Mouse (Mus musculus) cerebellum, postnatal 25 days (tissue): ENCODE measurements around the gene Ccdc54.

Experiments used
- DNase-seq, 2 experiments: peaks; one replicate each; pipeline ENCODE4 v3.0.0; 2021; ENCODE audit warnings: mixed read lengths in 2 of 2

Gene Ccdc54

DNA sequence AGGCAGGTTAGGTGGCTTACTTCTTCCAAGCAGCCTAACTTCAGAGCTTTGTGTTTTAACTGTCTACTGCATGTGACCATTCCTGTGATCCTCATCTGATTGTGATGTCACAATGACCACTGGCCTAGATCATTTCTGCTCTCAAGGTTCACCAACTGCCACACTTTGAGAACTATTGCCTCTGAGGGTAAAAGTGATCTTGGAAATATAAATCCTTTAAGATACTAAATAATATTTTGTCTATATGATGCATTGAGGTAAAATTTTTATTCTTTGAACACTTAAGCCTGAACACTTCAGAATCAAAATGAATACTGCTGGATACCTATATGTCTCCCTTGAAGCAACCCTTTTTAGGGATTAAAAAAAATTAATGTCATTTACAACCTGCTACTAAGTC is at the start of gene Ccdc54:
Ccdc54 (minus strand) TSS at position 101 of the 400 bp plus-strand sequence.
- no peak for DNase-seq

DNA sequence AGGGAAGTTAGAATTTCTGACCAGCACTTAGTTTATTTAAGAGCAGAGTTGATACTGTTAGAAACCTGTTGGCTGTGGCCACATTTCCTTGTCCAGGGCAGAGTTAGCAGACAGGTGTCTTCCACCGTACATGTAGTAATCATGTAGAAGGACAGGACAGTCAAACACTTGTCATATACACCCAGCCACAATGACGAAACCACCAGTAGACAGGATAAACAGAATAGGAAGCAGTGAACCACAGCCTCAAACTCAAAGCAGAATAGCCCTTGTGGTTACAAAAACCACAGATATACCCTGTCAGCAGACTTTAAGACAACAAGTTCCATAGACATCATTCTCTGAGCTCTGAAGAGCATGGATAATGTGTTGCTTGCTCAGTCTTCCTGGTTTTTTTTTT is 41.6 kb upstream of the Ccdc54 start:
- DNase-seq = no peak

DNA sequence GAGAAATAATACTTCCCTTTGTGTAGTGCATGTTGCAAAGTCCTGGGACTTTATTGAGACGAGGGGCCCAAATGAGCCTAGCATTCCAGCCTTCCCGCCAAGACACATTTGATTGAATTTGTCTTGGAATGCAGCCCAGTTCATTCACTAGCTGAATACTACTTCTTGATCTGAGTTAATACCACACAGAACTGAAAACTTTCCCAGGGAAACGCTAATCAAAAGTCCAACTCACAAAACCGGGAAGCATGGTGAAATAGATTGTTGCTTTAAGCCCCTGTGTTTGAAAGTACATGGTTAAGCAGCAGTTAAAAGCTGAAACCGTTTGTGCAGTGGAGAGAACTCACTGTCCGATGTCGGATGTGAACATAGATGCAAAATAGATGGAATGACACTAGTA is 24.6 kb upstream of the Ccdc54 start:
- no peak for DNase-seq

DNA sequence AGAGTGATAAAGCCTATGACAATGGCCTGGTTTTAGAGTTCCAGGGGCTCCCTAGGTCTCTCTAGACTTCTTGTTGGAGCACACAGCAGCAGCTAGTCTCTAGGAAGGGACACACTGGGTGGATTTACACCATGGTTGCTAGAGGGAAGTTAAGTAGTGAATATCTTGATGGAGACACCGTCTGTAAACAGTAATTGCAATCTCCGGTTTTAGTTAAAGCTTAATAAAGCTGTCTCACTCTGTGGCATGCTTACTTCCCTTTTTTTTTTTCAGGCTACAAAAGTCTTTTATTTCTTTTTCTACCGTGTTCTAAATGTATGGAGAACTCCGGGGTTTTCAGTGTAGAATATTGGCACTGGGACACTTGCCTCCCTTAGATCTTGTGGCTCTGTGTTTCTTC is 22.0 kb upstream of the Ccdc54 start:
- no peak for DNase-seq

DNA sequence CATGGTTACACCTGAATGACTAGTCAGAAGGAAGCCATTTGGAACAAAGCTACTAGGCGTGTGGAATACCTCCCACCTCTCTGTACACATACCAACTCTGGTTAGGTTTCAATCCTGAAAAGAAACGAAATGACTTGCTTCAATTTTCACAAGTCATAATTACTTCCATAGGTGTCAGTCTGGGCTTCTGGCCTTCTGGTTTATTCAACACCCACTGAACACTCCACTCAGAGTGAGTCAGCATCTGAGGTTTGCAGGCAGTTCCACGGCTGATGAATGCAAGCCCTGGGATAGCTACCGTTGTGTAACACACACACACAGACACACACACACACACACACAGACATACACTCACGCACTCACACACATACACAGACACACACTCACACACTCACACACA is 19.6 kb upstream of the Ccdc54 start:
- no peak for DNase-seq

DNA sequence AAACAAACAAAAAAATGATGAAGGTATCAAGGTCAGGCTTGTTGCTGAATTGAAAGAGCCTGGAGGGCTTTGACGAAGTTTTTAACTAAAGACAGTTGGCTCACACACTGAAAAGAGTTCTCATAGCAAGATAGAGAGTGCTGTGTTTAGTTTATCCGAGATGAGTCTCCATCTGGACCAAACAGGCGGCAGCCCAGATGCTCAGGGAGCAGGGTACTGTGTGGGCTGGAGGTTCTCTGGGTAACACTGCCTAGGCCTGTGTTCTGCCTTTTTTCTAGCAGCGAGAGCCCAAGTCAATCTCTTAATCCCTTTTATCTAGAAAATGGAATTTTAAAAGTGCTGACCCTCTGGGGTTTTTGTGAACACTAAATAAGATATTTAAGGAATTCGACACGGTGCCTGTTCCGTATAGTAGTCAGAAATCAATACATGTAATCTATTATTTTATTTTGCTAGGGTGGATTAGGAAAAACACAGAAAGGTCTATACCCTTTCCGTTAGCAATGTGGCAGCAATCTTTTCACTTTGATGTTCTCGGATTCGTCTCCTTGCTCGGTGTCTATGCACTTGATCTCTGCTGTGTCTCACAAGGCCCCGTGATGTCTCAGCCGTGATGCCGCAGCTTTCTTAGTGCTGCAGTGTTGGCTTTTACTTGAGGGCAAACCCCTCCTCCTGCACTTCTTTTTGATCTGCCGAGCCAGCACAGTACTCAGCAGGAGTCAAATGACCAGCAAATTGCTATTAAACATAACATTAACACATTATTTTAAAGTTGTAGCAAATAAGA is 17.0 kb upstream of the Ccdc54 start:
- no peak for DNase-seq

DNA sequence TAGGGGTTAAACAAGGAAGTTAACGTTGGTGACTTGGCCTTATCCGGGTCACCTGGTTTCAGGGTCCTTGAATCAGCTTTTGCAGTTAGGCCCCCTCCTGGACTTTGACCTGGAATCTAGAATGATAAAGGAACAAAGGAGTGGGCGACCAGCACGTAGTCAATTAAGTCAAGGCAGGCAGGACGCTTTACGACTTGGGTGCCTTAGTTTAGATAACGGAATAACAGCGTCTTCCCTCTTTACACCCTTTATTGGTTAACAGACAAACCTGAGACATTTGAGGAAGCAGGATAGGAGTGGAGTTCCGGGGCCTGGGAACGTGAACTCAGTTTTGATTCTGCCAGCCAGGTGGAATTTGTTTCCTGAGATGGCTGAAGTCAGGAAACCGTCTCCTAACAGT is 13.9 kb upstream of the Ccdc54 start:
- DNase-seq = no peak

DNA sequence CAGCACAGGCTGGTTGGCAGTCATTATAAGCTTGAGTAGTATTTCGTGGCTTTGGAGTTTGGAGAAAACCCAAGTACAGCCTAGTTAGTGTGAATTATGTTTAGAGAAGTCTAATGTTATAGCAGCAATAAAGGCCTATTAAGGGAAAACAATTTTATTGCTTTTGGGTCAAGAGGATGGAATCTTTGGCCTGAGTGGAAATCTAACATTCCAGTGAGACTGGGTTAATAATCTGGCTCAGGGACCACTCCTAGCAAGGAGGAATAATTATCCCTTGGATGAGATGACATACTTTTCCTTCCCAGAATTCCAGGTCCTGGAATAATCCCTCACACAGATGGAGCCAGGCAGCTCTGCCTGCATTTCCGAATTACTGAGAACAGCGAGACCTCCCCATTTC is 11.0 kb upstream of the Ccdc54 start:
- no peak for DNase-seq

DNA sequence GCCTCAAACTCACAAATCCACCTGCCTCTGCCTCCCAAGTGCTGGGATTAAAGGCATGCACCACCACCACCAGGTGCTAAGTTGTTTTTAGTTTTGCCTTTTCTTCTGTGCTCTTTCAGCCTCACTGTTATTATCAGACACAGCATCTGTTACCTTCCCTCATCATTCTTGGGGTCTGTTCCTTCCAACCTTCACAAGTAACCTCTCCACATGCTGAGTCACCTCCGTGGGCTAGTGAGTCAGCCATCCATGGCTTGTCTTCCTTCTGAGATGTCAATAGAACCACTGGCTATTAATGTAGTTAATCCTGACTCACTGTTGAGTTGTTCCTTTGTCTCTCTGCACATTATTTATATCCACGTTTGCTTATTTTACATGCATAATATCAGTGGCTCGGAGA is 9.7 kb upstream of the Ccdc54 start:
- no peak for DNase-seq

DNA sequence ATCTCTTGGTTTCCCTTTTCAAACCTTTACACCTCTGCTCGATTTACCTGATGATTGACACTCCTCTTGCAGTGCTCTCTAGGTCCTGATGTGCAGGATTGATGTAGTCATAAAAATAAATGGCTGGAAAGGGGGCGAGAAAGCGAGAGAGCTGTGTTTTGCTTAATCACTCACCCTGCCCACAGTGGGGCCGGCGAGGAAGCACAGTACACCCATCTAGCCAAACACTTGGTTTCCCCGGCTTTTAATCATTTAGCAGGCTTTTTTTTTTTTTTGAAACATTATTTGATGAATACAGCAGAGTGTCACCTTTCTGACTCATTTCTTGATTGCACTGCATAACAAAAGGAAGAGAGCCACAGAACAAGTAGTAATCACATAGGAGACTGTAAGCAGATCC is 5.7 kb upstream of the Ccdc54 start:
- DNase-seq = no peak

DNA sequence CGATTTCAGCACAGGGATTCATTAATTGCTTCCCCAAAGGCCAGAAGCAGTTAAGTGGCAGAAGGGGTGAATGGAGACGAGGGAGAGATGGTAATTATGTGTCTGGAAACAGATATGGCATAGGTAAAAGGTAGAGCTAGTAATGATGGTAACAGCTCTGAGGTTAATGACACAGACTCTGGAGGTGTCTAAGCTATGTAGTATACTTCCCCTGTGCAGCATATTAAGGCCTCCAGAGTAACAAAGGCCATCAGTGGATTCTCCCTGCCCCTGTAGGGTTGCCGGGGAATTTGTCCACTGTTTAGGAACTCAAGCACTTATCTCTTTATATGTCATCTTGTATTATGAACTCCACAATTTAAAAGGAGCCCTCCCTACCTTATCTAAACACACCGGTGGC is 5.2 kb upstream of the Ccdc54 start:
- DNase-seq = no peak

DNA sequence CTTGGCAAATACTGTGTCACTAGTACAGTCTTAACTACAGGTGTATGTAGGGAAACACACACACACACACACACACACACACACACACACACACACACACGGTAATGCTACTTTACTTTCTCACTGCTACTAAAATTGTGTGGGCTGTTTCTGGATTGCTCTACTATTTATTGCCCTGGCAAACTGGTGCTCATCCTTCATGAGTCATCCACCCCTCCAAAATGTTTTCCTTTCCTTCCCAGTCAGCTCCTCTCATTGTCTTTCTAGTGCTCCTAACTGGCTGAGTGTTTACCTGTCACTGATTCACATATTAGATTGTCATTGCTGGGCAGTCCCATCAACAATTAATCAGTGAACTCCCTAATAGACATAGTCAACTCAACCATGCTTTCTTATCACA is 3.9 kb upstream of the Ccdc54 start:
- DNase-seq = no peak

DNA sequence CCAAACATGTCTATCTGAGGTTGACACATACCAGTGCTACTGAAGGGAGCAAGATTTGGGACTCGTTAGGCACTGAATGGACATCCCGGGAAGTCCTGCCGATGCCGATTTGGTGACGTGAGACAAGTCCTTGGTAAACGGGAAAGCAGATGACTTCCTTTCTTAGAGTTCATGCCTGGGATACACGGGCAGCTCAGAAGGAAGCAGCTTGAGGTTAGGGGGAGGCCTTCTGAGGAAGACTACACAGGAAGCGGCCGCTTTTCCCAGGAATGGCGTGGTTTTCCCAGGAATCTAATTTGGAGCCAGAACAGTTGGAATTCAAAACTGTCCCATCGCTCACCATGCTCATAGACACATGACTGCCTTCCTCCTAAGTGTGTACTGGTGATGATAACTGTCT is 2.4 kb upstream of the Ccdc54 start:
- DNase-seq = no peak

DNA sequence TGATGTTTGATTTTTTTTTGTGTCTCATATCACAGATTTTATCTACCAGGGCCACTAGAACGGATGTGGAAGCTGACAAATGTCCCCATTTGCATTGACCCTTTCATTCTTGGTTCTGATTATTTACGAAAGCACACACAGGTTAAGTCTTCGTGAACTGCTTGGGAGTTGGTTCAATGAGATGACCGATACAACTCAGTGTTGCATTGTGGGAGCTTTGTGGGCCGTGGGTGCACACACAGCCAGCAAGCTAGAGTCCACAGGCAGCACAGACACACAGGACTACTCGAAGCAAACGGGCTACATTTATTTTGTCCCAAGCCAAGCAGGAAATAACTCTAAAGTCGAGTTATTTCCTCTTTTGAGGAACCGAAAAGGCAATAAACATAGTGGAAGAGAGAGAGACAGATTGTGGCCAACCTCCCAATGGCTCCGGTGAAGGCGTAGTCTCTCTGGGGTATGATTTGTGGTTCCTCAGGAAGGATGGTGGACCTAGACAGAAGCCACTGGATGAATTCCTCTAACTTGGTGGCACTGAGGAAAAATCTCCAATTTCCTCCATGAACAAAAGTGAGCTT is 1.3 kb downstream of the Ccdc54 start:
- no peak for DNase-seq

DNA sequence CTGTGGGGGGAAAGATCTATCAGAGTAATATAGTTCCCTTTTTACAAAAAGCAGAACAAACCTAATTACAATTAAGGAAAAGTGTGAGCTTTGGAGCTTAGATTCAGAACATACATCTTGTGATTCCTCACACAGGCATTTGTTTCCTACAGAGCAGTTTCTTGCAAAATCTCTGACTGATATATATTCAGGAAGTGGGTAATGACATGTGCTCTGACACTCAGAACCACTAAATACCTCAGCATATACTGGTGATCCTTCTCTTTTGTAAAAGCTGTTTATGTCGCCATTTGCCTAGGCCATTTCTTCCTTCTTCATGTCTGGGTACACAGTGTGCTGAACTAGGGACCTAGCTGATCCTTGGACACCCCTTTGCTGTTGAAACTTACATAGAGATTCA is 2.8 kb downstream of the Ccdc54 start:
- DNase-seq = no peak

DNA sequence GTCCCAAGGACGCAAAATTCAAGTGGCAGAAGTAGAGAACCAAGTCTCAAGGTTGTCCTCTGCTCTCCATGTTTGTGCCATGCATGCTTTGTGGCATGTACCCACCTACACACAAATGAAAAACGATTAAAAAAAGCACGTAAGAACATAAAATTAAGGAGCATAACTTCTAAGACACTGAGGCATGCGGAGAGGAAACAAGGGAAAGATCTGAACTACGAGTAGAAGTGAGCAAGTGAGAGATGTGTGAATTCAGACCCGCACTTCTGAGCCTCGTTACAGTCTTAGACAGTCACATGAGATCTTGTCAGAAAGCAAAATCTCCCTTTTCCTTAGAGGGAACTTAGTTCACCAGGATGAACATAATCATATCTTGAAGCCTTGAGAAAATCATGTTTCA is 3.8 kb downstream of the Ccdc54 start:
- no peak for DNase-seq

DNA sequence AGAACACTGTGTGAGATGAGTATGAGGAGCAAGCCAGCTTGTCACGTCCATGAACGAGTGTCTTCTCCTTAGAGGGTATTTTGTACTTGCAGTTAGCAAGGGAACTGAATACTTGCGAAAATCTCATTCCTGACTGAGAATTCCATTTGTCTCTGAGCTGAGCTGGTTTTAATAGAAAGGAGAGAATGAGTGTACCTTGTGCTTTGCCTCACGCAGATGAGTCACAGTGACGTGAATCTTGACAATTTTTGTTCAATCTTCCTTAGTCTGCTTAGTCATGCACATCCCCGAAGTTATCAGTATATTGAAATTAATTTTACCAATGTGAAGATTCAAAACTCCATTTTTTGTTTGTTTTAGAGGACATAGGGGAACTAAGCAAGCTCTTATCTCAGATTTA is 12.6 kb downstream of the Ccdc54 start:
- no peak for DNase-seq

DNA sequence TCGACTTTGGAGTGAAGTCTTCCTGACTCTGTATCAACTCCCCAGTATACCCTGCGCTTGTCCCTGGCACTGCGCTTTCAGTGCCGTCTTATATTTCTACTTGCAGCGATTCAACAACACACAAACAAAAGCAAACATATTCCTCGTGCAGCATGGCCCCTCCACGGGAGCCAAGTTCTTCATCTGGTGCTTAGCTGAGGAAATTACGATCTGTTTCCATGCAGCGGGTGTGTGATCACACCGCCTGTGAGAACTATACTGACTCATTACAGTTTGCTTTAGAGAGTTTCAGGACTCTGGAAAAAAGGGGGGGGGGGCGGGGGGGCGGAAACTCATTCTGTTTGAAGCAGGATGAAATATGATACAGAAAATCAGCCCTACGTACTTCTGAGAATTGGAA is 18.4 kb downstream of the Ccdc54 start:
- no peak for DNase-seq

DNA sequence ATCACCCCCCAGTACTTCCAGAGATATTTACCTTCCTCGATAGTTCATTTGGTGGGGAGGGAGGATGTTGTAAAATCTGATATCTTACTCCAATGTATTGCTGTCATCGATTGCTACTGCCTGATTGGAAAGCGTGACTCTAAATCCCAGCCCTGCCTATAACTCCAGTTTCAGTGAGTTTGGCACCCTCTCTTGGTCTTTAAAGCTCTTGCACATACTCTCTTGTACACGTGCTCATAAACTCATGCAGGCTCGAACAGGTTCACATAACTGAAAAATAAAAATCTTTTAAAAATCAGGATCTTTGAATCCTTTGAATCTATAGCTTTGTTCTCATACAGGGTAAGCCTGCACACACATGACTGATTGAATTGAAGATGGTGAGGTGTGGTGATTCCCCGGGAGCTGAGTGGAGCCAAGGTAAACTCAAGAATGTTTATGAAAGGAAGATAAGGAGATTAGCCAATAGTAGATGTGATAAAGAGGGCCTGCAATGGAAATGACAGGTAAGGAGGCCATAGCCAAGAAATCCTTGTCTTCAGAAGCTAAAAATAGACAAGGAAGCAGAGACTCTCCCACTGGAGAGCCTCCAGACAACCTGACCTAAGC is 31.7 kb downstream of the Ccdc54 start:
- DNase-seq = no peak

DNA sequence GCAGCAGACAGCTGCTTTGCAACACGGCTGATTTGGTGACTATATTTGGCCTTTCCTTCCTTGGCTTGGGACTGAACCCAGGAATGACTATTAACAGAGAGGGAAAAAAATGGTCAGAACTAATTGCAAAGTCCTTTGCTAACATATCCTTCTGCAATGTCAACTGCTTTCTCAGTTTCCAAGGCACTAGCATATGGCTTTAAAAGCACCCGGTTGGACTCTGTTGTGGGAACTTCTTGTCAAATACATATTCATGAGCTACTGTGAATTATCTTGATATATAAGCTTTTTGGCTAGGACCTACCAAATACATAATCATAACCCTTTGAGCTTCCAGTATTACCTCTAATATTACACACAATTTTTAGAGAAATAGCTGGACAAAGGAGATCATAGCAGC is 37.1 kb downstream of the Ccdc54 start:
- DNase-seq = no peak

DNA sequence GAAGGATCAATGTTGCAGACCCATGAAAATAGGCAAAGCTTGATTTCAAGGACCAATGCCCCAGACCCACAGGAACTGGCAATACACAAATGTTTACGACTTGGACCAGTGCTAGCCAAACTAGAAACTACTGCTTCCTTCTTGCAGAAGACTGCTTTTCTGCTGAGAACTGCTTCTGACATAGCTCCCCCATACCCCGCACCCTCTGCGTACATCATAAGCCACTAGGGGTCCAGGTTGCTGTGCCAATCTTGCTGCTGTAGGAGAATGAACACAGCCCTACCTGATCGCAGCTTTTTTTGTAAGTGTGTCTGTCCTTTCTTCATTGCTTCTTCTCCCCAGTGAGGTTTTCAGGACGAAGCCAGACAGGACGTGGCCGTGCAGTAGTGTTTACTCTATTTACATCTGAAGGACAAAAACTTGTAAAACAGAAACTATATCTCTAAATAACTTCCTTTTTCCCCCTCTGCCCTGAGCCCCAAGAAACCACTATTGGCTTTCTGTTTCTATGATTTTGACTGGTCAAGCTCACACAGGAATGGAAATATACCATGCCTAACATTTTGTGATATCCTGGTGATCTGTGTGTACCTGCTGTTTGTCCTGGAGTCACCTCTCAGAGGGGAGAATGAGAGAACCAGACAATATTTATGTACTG is 39.0 kb downstream of the Ccdc54 start:
- DNase-seq = no peak

DNA sequence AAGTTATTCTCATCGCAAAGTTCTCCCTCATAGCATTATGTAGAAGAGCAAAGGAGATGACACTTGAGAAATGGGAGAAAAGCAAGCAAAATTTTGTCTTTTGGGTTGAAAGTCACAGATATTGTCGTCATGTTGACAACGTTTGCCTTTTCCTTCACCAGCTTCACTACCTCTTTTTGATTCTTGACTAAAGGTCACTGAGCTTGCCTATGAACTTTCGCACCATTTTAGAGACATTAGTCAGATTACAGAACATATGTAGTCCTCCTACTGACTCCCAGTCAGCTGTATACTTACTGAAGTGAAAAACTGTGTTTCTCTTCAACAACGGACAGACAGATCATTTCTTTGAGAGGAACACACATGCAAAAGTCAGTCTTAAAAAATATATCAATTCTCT is 40.0 kb downstream of the Ccdc54 start:
- DNase-seq = no peak

DNA sequence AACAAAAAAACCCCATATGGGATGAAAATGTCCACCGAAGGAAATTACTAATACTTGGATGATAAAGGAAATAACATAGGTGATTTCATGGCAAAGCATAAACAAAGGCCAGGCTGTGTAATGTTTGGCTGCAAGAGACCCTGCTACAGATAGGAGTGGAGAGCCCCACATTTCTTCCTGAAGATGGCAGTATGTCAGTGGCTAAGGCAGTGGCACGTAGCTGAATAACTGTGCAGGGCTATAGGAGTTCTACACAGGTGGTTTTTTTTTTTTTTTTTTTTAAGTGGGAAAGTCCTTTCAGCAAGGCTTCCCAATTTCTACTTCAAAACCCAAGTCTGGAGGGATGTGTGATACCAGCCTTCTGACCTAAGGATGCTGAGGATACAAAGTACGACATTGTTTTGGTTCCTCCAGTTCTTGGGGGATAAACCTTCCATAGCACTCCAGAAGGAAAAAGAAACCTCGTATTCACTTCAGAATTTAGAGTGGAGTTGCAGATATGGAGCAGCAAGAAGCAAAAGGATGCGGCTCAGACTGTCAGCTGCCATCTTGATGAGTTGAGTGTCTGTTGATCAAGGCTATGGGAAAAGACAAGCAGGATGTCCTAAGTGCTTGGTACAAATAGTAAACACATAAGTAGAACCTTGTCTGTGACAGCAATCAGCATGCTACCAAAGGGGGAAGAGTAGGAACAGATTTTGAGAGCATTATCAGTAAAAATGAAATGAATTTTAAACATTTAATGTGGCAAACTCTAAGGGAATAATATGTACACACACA is 48.2 kb downstream of the Ccdc54 start:
- DNase-seq = no peak
